Mouse (Mus musculus): ENCODE measurements around the gene Yif1b. TPM values are rescaled to one million over a fixed set of nuclear protein-coding genes. Genes with fewer than 3 reads are reported as not detected.

The Yif1b gene
- polyA plus RNA-seq, 1 experiment from 2014 or later, result 91.2 TPM

GRCm38 (mm10) chr7:29247314-29247700, 9.2 kb downstream of the Yif1b start:
- no peak overlapping the region for H3K9ac ChIP-seq
- peak overlapping the region; percentile 33 for H3K4me2 ChIP-seq
- 30% methylated on average over 16 of the region's 16 CpGs for WGBS
- no peaks in the 10 kb centered on the region for H3K9me3 ChIP-seq
- H3K27ac ChIP-seq, result no peak overlapping the region
- peaks cover 7% of the 10 kb centered on the region; the same call in 1 of the 2 replicates for H3K4me1 ChIP-seq
- H3K4me3 ChIP-seq, result 0 out of 2 replicates have a peak overlapping the region, but pooled peaks have one; percentile 6
- ATAC-seq (replicated peaks), result peak; percentile 49; the same call in 1 of the 2 replicates
- H3K27me3 ChIP-seq (replicated peaks), result peaks cover 14% of the 10 kb centered on the region
- H3K36me3 ChIP-seq (replicated peaks), result no peaks in the 10 kb centered on the region

- no peak; the same call in 1 of the 2 replicates for ATAC-seq (replicated peaks)
- Histone ChIP-seq H3K9ac (no peak overlapping the region), H3K4me1 (peaks cover 7% of the 10 kb centered on the region; the same call in 1 of the 2 replicates), H3K27ac (no peak overlapping the region), H3K36me3 (replicated peaks) (no peaks in the 10 kb centered on the region), H3K4me3 (0 out of 2 replicates have a peak overlapping the region, but pooled peaks have one; percentile 13), H3K9me3 (no peaks in the 10 kb centered on the region), H3K4me2 (peak overlapping the region; percentile 33), H3K27me3 (replicated peaks) (peaks cover 14% of the 10 kb centered on the region)
- 16% methylated on average over 19 of the region's 19 CpGs for WGBS
Measured at GRCm38 (mm10) chr7:29247706-29248105, 9.6 kb downstream of the Yif1b start.

- no peak within 1 kb of the TSS for H3K9ac ChIP-seq
- no peak for ATAC-seq (replicated peaks)
- H3K4me1 ChIP-seq, result peaks cover 7% of the 10 kb centered on the region; the same call in 1 of the 2 replicates
- H3K36me3 ChIP-seq (replicated peaks), result no peaks in the 10 kb centered on the region
- no peaks in the 10 kb centered on the region for H3K9me3 ChIP-seq
- H3K27ac ChIP-seq, result no peak within 1 kb of the TSS
- 0 out of 2 replicates have a peak within 1 kb of the TSS, but pooled peaks have one; percentile 13 for H3K4me3 ChIP-seq
- peaks cover 14% of the 10 kb centered on the region for H3K27me3 ChIP-seq (replicated peaks)
- H3K4me2 ChIP-seq, result peak within 1 kb of the TSS; percentile 33
- WGBS, result 13% methylated on average over 20 of the region's 20 CpGs
Measured at GRCm38 (mm10) chr7:29248261-29248841, 10.2 kb downstream of the Yif1b start, which contains the start of gene 2200002D01Rik. Gene 2200002D01Rik (minus strand): TSS chr7:29248466.

- WGBS, result 89% methylated on average over 3 of the region's 3 CpGs
- no peak for ATAC-seq (replicated peaks)
Measured at GRCm38 (mm10) chr7:29251166-29251565, 13.0 kb downstream of the Yif1b start.

GRCm38 (mm10) chr7:29253842-29254241, 15.7 kb downstream of the Yif1b start:
- WGBS, result 55% methylated on average over 5 of the region's 5 CpGs
- no peaks in the 10 kb centered on the region for H3K4me1 ChIP-seq
- no peaks in the 10 kb centered on the region for H3K9me3 ChIP-seq
- no peak overlapping the region for H3K4me2 ChIP-seq
- H3K27ac ChIP-seq, result no peak overlapping the region
- H3K36me3 ChIP-seq (replicated peaks), result no peaks in the 10 kb centered on the region
- no peaks in the 10 kb centered on the region for H3K27me3 ChIP-seq (replicated peaks)
- H3K9ac ChIP-seq, result no peak overlapping the region
- no peak for ATAC-seq (replicated peaks)
- H3K4me3 ChIP-seq, result no peak overlapping the region

More at GRCm38 (mm10) chr7:29251166-29251565, 13.0 kb downstream of the Yif1b start:
- Histone ChIP-seq H3K27ac (no peak overlapping the region), H3K4me2 (no peak overlapping the region), H3K36me3 (replicated peaks) (no peaks in the 10 kb centered on the region), H3K9me3 (no peaks in the 10 kb centered on the region), H3K9ac (no peak overlapping the region), H3K4me3 (no peak overlapping the region), H3K4me1 (peaks cover 7% of the 10 kb centered on the region; the same call in 1 of the 2 replicates), H3K27me3 (replicated peaks) (peaks cover 14% of the 10 kb centered on the region)

GRCm38 (mm10) chr7:29255875-29256274, 17.7 kb downstream of the Yif1b start:
- Histone ChIP-seq H3K36me3 (replicated peaks) (no peaks in the 10 kb centered on the region), H3K4me1 (0 out of 2 replicates have a peak, but pooled peaks cover 5% of the 10 kb centered on the region), H3K9ac (no peak overlapping the region), H3K27ac (no peak overlapping the region), H3K4me3 (no peak overlapping the region), H3K27me3 (replicated peaks) (no peaks in the 10 kb centered on the region), H3K9me3 (no peaks in the 10 kb centered on the region), H3K4me2 (no peak overlapping the region)
- no peak for ATAC-seq (replicated peaks)
- WGBS, result 83% methylated on average over 4 of the region's 4 CpGs

- H3K9ac ChIP-seq, result no peak overlapping the region
- H3K27ac ChIP-seq, result no peak overlapping the region
- ATAC-seq (replicated peaks), result no peak
- no peaks in the 10 kb centered on the region for H3K36me3 ChIP-seq (replicated peaks)
- WGBS, result 100% methylated on average over 1 of the region's 1 CpGs
- H3K4me1 ChIP-seq, result 0 out of 2 replicates have a peak, but pooled peaks cover 5% of the 10 kb centered on the region
- no peaks in the 10 kb centered on the region for H3K27me3 ChIP-seq (replicated peaks)
- H3K4me2 ChIP-seq, result no peak overlapping the region
- no peaks in the 10 kb centered on the region for H3K9me3 ChIP-seq
- H3K4me3 ChIP-seq, result no peak overlapping the region
Measured at GRCm38 (mm10) chr7:29257368-29257767, 19.2 kb downstream of the Yif1b start.

- Histone ChIP-seq H3K4me1 (0 out of 2 replicates have a peak, but pooled peaks cover 5% of the 10 kb centered on the region), H3K27ac (no peak overlapping the region), H3K9ac (no peak overlapping the region), H3K4me3 (no peak overlapping the region), H3K9me3 (no peaks in the 10 kb centered on the region), H3K36me3 (replicated peaks) (no peaks in the 10 kb centered on the region), H3K4me2 (no peak overlapping the region), H3K27me3 (replicated peaks) (no peaks in the 10 kb centered on the region)
- ATAC-seq (replicated peaks), result 0 out of 2 replicates have a peak, but pooled peaks have one; percentile 27
- WGBS, result 62% methylated on average over 10 of the region's 10 CpGs
Measured at GRCm38 (mm10) chr7:29259781-29260730, 21.9 kb downstream of the Yif1b start.

GRCm38 (mm10) chr7:29262151-29262550, 24.0 kb downstream of the Yif1b start:
- Histone ChIP-seq H3K36me3 (replicated peaks) (no peaks in the 10 kb centered on the region), H3K9me3 (no peaks in the 10 kb centered on the region), H3K4me2 (no peak overlapping the region), H3K27ac (no peak overlapping the region), H3K4me3 (no peak overlapping the region), H3K4me1 (0 out of 2 replicates have a peak, but pooled peaks cover 5% of the 10 kb centered on the region), H3K27me3 (replicated peaks) (no peaks in the 10 kb centered on the region), H3K9ac (no peak overlapping the region)
- ATAC-seq (replicated peaks), result no peak
- 86% methylated on average over 6 of the region's 6 CpGs for WGBS

GRCm38 (mm10) chr7:29263831-29264230, 25.7 kb downstream of the Yif1b start:
- no peak overlapping the region for H3K4me3 ChIP-seq
- H3K36me3 ChIP-seq (replicated peaks), result no peaks in the 10 kb centered on the region
- no peak overlapping the region for H3K9ac ChIP-seq
- H3K4me1 ChIP-seq, result 0 out of 2 replicates have a peak, but pooled peaks cover 5% of the 10 kb centered on the region
- no peak for ATAC-seq (replicated peaks)
- H3K27ac ChIP-seq, result no peak overlapping the region
- H3K27me3 ChIP-seq (replicated peaks), result no peaks in the 10 kb centered on the region
- 88% methylated on average over 3 of the region's 3 CpGs for WGBS
- no peaks in the 10 kb centered on the region for H3K9me3 ChIP-seq
- no peak overlapping the region for H3K4me2 ChIP-seq

- Histone ChIP-seq H3K4me2 (no peak overlapping the region), H3K4me3 (no peak overlapping the region), H3K27ac (no peak overlapping the region), H3K27me3 (replicated peaks) (no peaks in the 10 kb centered on the region), H3K36me3 (replicated peaks) (no peaks in the 10 kb centered on the region), H3K4me1 (no peaks in the 10 kb centered on the region), H3K9me3 (no peaks in the 10 kb centered on the region), H3K9ac (no peak overlapping the region)
- ATAC-seq (replicated peaks), result no peak
- 68% methylated on average over 7 of the region's 7 CpGs for WGBS
Measured at GRCm38 (mm10) chr7:29265636-29266035, 27.5 kb downstream of the Yif1b start.

GRCm38 (mm10) chr7:29266931-29267330, 28.8 kb downstream of the Yif1b start:
- no peak for ATAC-seq (replicated peaks)
- 62% methylated on average over 4 of the region's 4 CpGs for WGBS
- Histone ChIP-seq H3K4me3 (no peak overlapping the region), H3K4me1 (no peaks in the 10 kb centered on the region), H3K27ac (no peak overlapping the region), H3K4me2 (no peak overlapping the region), H3K9me3 (no peaks in the 10 kb centered on the region), H3K36me3 (replicated peaks) (no peaks in the 10 kb centered on the region), H3K27me3 (replicated peaks) (no peaks in the 10 kb centered on the region), H3K9ac (no peak overlapping the region)
